Mouse (Mus musculus) embryonic facial prominence, embryonic 11.5 days (tissue): ENCODE data around the gene Map2k4. TPM values are rescaled to one million over a fixed set of nuclear protein-coding genes. Genes with fewer than 3 reads are reported as not detected.
A peak's percentile ranks its signal among the peaks of the same experiment; 100 is the strongest.

ENCODE experiments used
- ATAC-seq: fragments of 200-750 bp; cut with Nextera tagmentation; replicated peaks from 2 replicates; pipeline ENCODE4 v1.8.0; 2017; ENCODE audit warnings: low read depth; ENCODE audit not compliant: insufficient number of reproducible peaks, low FRiP score, low TSS enrichment
- DNase-seq: peaks from one replicate; pipeline ENCODE4 v3.0.0-alpha.2; 2015; ENCODE audit warnings: low spot score
- H3K27ac ChIP-seq: fragments of 300-500 bp; sonication (generic); replicated peaks from 2 replicates; pipeline ENCODE4 v1.5.1; 2014; ENCODE audit warnings: mild to moderate bottlenecking, low read depth, low read length, control low read depth
- H3K27me3 ChIP-seq: fragments of 300-500 bp; sonication (generic); 2 replicates; pipeline ENCODE4 v1.6.1; 2014; ENCODE audit warnings: mild to moderate bottlenecking, low read length, moderate library complexity, mixed read lengths; ENCODE audit not compliant: control insufficient read depth, insufficient read depth
- H3K36me3 ChIP-seq: fragments of 300-500 bp; sonication (generic); replicated peaks from 2 replicates; pipeline ENCODE4 v1.6.1; 2014; ENCODE audit warnings: low read depth, mild to moderate bottlenecking, low read length, moderate library complexity, mixed read lengths; ENCODE audit not compliant: control insufficient read depth, insufficient read depth
- H3K4me1 ChIP-seq: fragments of 300-500 bp; sonication (generic); 2 replicates; pipeline ENCODE4 v1.6.1; 2014; ENCODE audit warnings: low read length, mixed read lengths; ENCODE audit not compliant: control insufficient read depth, insufficient read depth
- H3K4me2 ChIP-seq: fragments of 300-500 bp; sonication (generic); 2 replicates; pipeline ENCODE4 v1.6.1; 2014; ENCODE audit warnings: low read depth, mild to moderate bottlenecking, control low read depth, low read length, moderate library complexity
- H3K4me3 ChIP-seq: fragments of 300-500 bp; sonication (generic); 2 replicates; pipeline ENCODE4 v1.5.1; 2014; ENCODE audit warnings: low read depth, low read length, control low read depth
- H3K9ac ChIP-seq: fragments of 300-500 bp; sonication (generic); replicated peaks from 2 replicates; pipeline ENCODE4 v1.6.1; 2014; ENCODE audit warnings: mild to moderate bottlenecking, control low read depth, low read length
- H3K9me3 ChIP-seq: fragments of 300-500 bp; sonication (generic); replicated peaks from 2 replicates; pipeline ENCODE4 v1.6.1; 2016; ENCODE audit warnings: mild to moderate bottlenecking, low read length, inconsistent platforms, mixed read lengths; ENCODE audit not compliant: control insufficient read depth
- WGBS: fragments of 180-500 bp; shearing (Covaris S2); extraction: QIAGEN DNeasy Blood & Tissue Kit; methylation state at CpG from one replicate; pipeline ENCODE4 v1.1.7; 2014; 5-methylcytosine and 5-hydroxymethylcytosine counted together
- polyA plus RNA-seq: library from polyadenylated mRNA; unstranded; fragments of >200 nt; fragmentation: Nextera tagmentation; extraction: Ambion mirVana; gene quantifications from 2 replicates; pipeline ENCODE4 v1.2.1, GENCODE M21; 2014

Gene Map2k4
- polyA plus RNA-seq, 1 experiment from 2014 or later: 96.1 TPM

DNA sequence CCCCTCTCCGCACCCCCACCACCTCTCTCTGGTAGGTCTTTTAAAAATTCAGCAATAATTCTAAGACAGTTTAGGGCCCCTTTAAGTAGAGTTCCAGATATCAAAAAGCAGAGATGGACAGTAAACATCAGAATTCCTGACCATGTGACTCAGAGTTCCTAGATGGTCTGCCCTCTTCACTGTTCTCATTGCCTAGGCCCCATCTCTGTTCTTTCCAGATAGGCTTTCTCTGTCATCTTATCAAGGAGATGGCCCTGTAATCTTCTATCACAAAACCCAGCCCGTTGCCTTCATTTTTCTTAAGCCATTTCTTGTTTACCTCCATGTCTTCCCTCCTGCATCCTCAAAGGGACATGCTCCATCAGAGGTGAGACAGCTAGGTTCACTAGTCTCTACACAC is 1.9 kb downstream of the Map2k4 start:
- 86% methylated on average over 2 of the region's 2 CpGs for WGBS
- Histone ChIP-seq H3K27me3 (no peaks in the 10 kb centered on the region), H3K27ac (no peak overlapping the region), H3K9ac (no peak overlapping the region), H3K4me2 (no peak overlapping the region), H3K4me1 (no peaks in the 10 kb centered on the region), H3K4me3 (no peak overlapping the region), H3K9me3 (no peaks in the 10 kb centered on the region), H3K36me3 (no peaks in the 10 kb centered on the region)
- ATAC-seq (no peak), DNase-seq (no peak)

DNA sequence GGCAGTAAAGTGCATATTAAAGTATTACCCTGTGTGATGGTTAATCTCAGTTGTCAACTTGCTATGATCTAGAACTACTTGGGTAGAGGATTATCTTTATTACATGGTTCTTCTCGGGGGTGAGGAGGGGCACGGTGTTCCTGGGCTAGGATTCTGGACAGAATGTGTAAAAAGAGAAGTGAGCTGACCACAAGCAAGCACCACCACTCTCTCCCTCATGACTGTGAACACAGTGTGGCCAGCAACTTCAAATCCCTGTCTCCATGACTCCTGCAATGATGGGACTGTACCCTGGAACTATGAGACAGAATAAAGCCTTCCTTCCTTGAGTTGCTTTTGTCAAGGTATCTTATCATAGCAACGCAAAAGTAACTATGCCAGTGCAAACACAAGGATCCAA is 6.5 kb downstream of the Map2k4 start:
- Histone ChIP-seq H3K27ac (no peak overlapping the region), H3K36me3 (no peaks in the 10 kb centered on the region), H3K9me3 (no peaks in the 10 kb centered on the region), H3K27me3 (no peaks in the 10 kb centered on the region), H3K4me2 (no peak overlapping the region), H3K4me3 (no peak overlapping the region), H3K9ac (no peak overlapping the region), H3K4me1 (no peaks in the 10 kb centered on the region)
- no peak for ATAC-seq
- WGBS: 87% methylated on average over 3 of the region's 3 CpGs
- DNase-seq: no peak

DNA sequence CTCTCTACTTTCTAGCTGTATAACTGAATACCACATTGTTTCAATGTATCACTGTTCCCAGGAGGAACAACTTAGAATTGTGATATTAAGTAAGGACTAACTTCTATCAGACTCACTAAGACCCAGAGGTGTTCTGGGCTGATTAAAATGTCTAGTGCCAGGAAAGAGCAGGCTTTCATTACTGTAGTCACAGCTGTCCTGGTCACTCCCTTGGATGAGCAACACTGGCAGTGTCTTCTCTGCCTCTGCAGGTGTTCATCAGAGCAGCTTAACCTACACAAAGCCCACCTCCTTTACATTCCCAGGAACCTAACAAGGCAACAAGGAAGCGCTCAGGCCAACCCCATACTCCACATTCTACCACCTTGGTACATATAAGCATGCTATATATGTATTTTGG is 8.5 kb downstream of the Map2k4 start:
- Histone ChIP-seq H3K36me3 (no peaks in the 10 kb centered on the region), H3K4me2 (no peak overlapping the region), H3K4me3 (no peak overlapping the region), H3K27me3 (no peaks in the 10 kb centered on the region), H3K27ac (no peak overlapping the region), H3K9me3 (no peaks in the 10 kb centered on the region), H3K4me1 (no peaks in the 10 kb centered on the region), H3K9ac (no peak overlapping the region)
- ATAC-seq (no peak), DNase-seq (no peak)
- 93% methylated on average over 1 of the region's 1 CpGs for WGBS

DNA sequence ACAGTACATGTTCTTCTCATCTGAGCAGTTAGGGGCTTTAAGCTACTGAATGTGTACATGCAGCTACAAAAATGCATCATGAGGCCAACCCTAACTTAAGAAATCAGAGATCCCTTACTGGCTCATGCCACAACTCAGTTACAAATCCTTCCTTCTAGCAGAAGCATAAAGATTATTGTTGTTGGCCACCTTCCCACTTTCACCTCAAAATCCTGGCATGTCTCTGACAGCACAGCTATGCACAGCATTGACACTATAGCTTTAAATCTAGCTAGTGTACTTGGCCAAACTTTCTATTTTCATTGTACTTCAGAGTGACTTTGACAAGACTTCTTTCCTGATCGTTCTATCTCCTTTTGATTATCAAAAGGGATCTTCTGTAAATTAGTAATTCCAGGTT is 9.0 kb downstream of the Map2k4 start:
- no peak overlapping the region for H3K9ac ChIP-seq
- no peak overlapping the region for H3K4me3 ChIP-seq
- DNase-seq (no peak), ATAC-seq (no peak)
- no peaks in the 10 kb centered on the region for H3K36me3 ChIP-seq
- no peaks in the 10 kb centered on the region for H3K9me3 ChIP-seq
- H3K4me2 ChIP-seq: no peak overlapping the region
- WGBS: 85% methylated on average over 1 of the region's 1 CpGs
- H3K27ac ChIP-seq: no peak overlapping the region
- H3K4me1 ChIP-seq: no peaks in the 10 kb centered on the region
- no peaks in the 10 kb centered on the region for H3K27me3 ChIP-seq

DNA sequence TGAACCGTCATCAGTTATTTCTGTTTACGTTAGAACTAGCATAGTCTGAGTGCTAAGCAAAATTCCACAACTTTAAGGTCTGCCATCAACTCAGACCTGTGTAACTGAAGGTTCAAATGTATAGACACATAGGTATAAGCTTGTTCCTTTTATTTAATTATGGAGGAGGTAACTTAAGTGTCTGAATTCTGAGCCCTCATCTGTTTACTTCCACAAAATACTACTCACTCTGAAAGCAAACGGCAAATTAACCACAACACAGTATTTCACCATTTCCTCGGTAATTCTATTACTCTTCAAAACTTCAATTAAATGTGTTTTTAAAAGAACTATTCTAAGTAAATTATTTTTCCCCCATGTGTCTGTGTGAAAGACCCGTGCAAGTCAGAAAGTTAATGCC is 10.3 kb downstream of the Map2k4 start:
- DNase-seq (no peak), ATAC-seq (no peak)
- Histone ChIP-seq H3K9me3 (no peaks in the 10 kb centered on the region), H3K27me3 (no peaks in the 10 kb centered on the region), H3K4me2 (no peak overlapping the region), H3K9ac (no peak overlapping the region), H3K4me3 (no peak overlapping the region), H3K27ac (no peak overlapping the region), H3K36me3 (no peaks in the 10 kb centered on the region), H3K4me1 (no peaks in the 10 kb centered on the region)
- WGBS: 56% methylated on average over 5 of the region's 5 CpGs

DNA sequence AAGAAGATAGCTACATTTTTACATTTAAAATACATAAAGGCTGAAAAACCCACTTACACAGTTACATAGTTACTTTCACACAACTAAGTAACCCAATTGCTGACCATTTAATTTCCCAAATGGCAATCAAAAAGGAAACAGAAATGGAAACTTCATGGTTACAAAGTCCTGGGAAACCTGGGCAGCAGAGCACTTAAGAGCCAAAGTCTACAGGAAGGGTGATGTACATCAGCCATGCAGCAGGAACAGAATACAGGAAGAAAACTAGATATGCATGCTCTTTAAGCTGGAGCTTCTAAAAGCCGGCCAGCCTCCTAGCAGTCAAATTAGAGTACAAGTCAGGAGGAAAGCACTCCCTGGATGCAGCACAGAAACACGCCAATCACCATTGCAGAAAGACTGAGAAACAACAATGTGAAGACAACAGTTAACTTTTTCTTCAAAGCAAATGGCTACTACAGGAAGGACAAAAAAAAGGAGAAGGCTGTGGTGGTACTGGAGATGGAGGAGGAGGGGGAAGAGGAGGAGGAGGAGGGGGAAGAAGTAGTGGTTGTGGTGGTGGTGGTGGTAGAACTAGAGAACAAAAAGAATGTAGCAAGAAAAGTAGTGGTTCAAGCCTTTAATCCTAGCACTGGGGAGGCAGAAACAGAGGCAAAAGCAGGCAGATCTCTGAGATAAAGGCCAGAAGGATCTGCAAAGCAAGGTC is 11.0 kb downstream of the Map2k4 start:
- Histone ChIP-seq H3K4me3 (no peak overlapping the region), H3K27ac (no peak overlapping the region; the same call in 1 of the 2 replicates), H3K9me3 (no peaks in the 10 kb centered on the region), H3K9ac (no peak overlapping the region), H3K36me3 (no peaks in the 10 kb centered on the region), H3K27me3 (no peaks in the 10 kb centered on the region), H3K4me1 (no peaks in the 10 kb centered on the region), H3K4me2 (no peak overlapping the region)
- ATAC-seq (no peak), DNase-seq (peak; percentile 9)
- 56% methylated on average over 2 of the region's 2 CpGs for WGBS

DNA sequence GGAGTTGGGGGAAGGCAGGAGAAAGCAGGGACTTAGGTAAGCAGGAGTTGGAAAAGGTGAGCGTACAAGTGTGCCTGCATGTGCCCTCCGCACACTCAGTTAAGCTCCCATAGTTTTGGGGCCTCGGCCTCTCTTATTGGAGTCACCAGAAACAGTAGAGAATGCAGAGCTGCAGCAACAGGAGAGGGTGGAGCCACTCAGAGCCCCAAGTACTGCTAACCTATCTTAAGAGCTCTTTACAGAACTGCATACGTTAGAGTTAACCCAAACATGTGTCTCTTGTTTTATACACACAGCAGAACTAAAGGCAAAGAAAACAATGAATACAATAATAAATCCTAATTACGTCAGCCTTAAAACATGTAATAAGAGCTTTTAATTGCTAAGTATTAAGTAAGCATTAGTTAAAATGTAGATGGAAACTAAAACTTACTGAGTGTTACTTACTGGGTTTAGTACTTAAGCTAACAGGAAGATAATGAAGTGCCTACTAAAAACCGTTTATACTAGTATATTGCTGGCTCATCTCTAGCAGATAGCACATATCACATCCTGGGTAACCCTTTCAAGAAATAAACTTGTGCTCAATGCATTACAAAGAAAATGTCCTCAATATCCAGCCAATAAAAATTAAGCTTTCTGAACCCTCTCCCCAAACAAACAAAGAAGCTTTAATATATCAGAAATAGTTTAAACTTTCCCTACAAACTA is 14.0 kb downstream of the Map2k4 start:
- Histone ChIP-seq H3K27me3 (no peaks in the 10 kb centered on the region), H3K4me2 (no peak overlapping the region), H3K9ac (no peak overlapping the region), H3K27ac (no peak overlapping the region), H3K4me1 (no peaks in the 10 kb centered on the region), H3K9me3 (no peaks in the 10 kb centered on the region), H3K4me3 (no peak overlapping the region), H3K36me3 (no peaks in the 10 kb centered on the region)
- 75% methylated on average over 6 of the region's 6 CpGs for WGBS
- no peak for DNase-seq
- ATAC-seq: no peak

DNA sequence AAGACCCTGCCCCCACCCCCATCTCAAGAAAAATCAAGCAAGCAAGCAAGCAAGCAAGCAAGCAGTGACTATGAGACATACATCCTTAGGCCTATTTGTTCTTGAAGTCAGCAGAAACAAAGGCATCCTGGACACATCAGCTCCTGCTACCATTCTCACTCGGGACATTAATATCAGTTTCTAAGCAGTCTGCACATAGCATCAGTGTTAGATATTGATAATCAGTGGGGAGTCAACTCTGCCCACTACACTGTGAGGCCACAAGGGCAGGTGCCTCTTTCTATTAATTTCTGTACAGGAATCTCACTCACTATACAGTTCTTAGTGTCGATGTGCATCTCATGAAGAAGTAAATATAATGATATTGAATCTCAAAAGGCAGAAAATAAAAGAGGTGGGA is 14.6 kb downstream of the Map2k4 start:
- ATAC-seq (no peak), DNase-seq (no peak)
- no peaks in the 10 kb centered on the region for H3K9me3 ChIP-seq
- no peaks in the 10 kb centered on the region for H3K27me3 ChIP-seq
- H3K4me1 ChIP-seq: no peaks in the 10 kb centered on the region
- 91% methylated on average over 2 of the region's 2 CpGs for WGBS
- H3K4me2 ChIP-seq: no peak overlapping the region
- no peak overlapping the region for H3K27ac ChIP-seq
- no peak overlapping the region for H3K9ac ChIP-seq
- no peak overlapping the region for H3K4me3 ChIP-seq
- H3K36me3 ChIP-seq: no peaks in the 10 kb centered on the region
